Mouse (Mus musculus) cerebellum, adult (tissue): Measurements from ENCODE around the gene Icam5.

ENCODE experiments used
- ATAC-seq: cut with Nextera tagmentation; 2 replicates; pipeline ENCODE4 v1.9.2; 2017; ENCODE audit warnings: mild to moderate bottlenecking, moderate library complexity, mixed read lengths; ENCODE audit not compliant: insufficient number of reproducible peaks, low FRiP score, low TSS enrichment

The Icam5 gene

GRCm38 (mm10) chr9:21011846-21012312, 20.0 kb upstream of the Icam5 start:
- no peak for ATAC-seq

DNA sequence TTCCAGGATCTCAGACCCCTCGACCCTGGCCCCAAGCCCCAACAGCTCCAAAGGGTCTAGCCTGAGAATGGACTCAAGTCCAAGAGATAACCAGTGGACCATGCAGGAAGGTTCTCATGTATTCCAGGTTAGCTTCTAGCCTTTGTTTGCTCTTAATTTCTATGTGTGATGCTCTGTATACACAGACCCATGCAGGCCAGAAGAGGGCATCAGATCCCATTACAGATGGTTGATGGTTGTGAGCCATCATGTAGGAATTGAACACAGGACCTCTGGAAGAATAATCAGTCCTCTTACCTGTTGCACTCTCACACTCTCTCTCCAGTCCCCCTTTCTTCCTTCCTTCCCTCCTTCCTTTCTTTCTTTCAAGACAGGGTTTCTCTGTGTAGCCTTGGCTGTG, 19.5 kb upstream of the Icam5 start:
- ATAC-seq, result no peak

DNA sequence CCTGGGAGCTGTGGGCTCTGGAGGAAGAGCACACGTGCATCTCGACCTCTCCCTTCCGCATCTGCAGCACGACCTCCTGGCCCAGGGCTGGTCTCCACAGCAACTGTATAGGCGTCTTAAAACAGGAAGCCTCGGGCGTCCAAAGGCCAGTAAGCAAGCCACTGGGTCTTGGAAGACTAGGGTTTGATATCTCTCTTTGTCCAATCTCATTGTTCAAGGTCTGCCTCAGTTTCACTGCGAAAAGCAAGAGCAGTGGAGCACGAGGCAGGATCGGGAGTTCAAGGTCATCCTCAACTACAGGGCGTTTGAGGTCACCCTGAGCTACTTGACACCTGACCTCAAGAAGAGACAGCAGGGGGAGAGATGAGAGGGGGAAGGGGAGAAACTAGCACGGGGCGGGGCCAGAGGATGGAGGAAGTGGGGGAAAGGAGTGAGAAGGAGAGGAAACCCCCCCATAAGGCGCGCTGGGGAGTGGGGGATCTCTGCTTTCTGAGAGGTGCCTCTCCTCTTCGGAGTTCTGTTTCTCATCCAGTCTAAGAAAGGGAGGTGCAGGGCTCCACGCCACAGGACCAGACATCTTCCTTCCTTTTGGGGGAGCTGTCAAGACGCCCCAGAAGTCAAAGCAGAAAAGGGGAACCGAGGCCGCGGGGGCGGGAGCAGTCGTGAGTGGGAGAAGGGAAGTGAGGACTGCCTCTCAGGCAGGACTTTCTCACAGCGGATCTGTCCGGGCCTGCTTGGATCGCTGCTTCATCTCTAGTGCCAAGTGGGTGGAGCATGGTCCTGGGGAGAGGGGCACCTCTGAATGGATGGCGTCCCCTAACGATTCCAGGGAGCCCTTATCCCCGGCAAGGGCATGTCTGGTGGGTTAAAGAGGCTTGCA, 16.9 kb upstream of the Icam5 start:
- no peak for ATAC-seq

DNA sequence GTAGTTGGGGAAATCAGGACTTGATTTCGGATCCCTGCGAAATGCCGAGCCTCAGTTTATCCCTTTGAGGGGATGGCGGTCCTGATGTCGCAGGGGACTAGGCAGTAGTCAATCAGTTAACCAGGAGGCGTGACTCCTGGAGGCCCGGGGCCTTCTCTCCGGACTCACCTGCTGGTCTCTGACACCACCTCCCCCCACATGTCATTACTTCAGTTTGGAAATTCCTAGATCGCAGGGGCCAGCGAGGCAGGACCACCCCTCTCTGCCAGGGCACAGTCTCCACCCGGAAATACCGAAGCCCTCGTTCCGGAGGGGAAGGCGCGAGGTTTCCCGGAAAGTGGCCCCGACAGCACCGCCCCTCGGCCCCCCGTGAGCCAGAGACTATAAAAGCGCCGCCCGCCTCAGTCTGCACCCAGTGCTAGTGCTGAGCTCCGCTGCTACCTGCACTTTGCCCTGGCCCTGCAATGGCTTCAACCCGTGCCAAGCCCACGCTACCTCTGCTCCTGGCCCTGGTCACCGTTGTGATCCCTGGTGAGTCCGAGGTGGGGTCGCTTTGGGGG, 16.2 kb upstream of the Icam5 start, which contains the start of gene Icam1:
Gene Icam1, plus strand, starts transcription at position 415 of the 560 bp plus-strand sequence.
- ATAC-seq, result no peak

GRCm38 (mm10) chr9:21016331-21017176, 15.3 kb upstream of the Icam5 start:
- no peak for ATAC-seq

GRCm38 (mm10) chr9:21017177-21017575, 14.7 kb upstream of the Icam5 start:
- no peak for ATAC-seq

GRCm38 (mm10) chr9:21018600-21018999, 13.3 kb upstream of the Icam5 start:
- ATAC-seq, result no peak

- no peak for ATAC-seq
Observed at GRCm38 (mm10) chr9:21021363-21021762, 10.5 kb upstream of the Icam5 start.

DNA sequence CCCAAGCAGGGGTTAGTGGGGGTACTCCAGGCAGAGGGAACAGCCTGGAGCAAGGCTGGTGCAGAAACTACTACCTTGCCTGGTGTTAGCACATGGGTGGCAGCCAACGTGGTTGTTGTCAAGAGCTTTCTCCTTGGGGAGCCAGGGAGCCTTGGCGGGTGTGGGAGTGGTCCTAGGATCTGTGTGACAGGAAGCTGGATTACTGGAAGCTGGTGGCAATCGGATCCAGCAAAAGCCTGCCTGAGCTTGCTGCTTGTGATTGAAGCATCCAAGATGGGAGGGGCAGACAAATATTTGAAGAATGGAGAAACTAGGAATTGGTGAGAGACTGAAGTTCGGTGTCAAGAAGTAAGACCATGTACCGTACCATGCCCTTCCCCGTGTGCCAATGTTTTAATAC, 9.6 kb upstream of the Icam5 start:
- ATAC-seq, result no peak

DNA sequence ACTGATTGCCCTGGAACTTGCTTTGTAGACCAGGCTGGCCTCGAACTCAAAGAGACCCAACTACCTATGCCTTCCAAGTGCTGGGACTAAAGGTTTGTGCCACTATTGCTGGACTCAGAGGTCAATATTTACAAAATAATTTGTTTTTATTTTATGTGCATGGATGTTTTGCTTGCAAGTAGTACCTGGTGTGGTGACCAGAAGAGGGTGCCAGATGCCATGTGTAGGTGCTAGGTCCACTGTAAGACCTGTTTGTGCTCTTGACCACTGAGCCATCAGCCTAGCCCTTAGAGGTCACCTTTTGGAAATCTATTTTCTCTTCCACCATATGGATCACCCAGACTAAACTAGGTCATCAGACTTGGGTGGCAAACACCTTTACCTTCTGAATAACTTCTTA, 9.1 kb upstream of the Icam5 start:
- ATAC-seq, result no peak

GRCm38 (mm10) chr9:21025258-21025810, 6.5 kb upstream of the Icam5 start:
- ATAC-seq, result no peak

GRCm38 (mm10) chr9:21026849-21027248, 5.0 kb upstream of the Icam5 start:
- no peak for ATAC-seq

GRCm38 (mm10) chr9:21027774-21028290, 4.0 kb upstream of the Icam5 start:
- ATAC-seq, result no peak

GRCm38 (mm10) chr9:21028560-21029110, 3.2 kb upstream of the Icam5 start:
- no peak for ATAC-seq

GRCm38 (mm10) chr9:21029291-21030054, 2.4 kb upstream of the Icam5 start, which contains the start of gene Icam4:
Icam4 (plus strand) TSS chr9:21029373.
- no peak for ATAC-seq

DNA sequence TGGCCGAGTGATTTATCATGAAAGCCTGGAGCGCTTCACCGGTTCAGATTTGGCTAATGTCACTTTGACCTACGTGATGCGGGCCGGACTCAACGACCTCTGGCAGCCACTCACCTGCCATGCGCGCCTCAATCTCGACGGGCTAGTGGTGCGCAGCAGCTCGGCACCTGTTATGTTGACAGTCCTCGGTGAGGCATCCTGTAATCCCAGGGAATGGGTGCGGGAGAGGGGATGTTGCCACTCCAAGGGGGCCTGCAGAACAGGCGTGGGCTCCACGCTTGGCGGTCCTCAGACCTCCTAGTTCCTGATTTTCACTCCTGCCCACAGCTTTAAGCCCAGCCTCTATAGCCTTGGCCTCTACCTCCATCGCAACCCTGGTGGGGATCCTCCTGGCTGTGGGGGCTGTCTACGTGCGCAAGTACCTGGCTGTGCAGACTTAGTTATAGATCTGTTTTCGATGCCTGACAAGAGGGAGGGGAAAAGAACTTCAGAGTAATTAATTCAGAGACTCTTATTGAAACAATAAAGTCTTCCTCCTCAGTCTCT, 1.7 kb upstream of the Icam5 start:
- ATAC-seq, result no peak

- ATAC-seq, result peak; percentile 74; the same call in 1 of the 2 replicates
Observed at GRCm38 (mm10) chr9:21030781-21031250, 1.1 kb upstream of the Icam5 start.

DNA sequence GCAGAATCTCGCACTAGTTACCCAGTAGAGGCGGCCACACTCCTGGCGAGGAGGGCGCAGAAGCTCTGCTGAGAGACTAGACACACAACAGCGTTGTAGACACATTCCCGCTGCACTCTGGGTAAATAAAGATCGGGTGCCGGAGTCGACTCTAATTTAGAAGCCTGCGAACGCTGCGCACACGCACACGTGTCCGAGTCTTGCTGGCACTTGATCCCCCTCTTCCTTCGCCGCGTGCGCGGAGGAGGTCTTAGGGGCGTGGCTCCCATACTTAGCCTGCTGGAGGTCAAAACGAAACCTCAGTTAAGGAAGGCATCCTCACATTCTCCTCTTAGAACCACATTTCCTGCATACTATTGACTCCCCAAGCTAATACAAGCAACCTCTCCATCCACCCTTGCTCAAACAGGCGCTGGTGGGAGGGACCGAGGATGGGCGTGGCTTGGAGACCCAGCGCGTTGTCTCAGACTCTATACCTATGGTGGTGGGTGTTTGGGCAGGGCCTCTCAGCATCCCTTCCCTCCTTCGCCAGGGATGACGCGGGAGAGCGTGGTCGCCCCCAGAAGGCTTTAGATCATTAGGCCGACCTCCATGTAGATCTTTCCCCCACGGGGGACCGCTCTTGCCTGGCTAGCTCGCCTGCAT, 500 bp upstream of the Icam5 start:
- no peak for ATAC-seq
